8 mouse cellular contexts compared by ENCODE assay signal in the genomic region with DNA sequence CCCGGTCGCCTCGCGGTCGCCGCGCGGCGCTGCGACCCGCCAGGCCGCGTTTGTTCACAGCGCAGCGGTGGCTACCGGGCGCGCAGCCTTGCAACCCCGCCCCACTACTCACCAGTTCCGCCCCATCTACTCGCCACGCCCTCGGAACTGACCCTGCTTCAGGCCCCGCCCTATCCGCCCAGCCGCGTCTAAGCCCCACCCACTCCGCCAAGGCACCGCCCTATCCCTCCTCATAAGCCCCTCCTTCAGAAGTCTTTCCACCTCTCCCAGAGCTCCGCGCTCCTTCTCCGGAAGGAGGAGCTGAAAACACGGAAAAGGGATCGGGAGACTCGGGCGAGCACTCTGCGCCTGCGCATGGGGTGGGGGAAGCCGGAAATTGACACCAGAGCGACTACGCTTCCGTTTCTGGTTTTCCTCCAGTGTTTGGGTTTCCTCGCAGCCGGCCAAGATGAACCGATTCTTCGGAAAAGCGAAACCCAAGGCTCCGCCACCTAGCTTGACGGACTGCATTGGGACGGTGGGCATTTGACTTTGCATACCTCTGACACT. TPM values are rescaled to one million over a fixed set of nuclear protein-coding genes. Genes with fewer than 3 reads are reported as not detected.
DNase-seq lines count a peak whose midpoint lies in the region; ATAC-seq and TF ChIP-seq lines count a peak whose summit lies in the region.

A gene (minus strand): TSS at position 135 of the 549 bp plus-strand sequence.
A gene (plus strand): TSS at position 248 of the 549 bp plus-strand sequence.

- WGBS in cerebellum, adult 2 months, result under 1% methylated on average over 41 of the region's 50 CpGs
- 5% methylated on average over 50 of the region's 50 CpGs for WGBS in forebrain, postnatal 0 days
- 0% methylated on average over 44 of the region's 50 CpGs for WGBS in lung, embryonic 15.5 days

- peaks cover 4 to 8% of the 10 kb centered on the region in 2 experiments; a peak in 3 of 4 replicates for H3K4me1 ChIP-seq in MEL (ENCODE audit: control insufficient read depth in 1 of 2, insufficient read depth in 2 of 2, low read length in 2 of 2)
- no peaks in the 10 kb centered on the region for H3K4me1 ChIP-seq in cerebellum, adult 2 months (ENCODE audit: control insufficient read depth, insufficient read depth, low read length)
- peaks cover 17% of the 10 kb centered on the region for H3K4me1 ChIP-seq in forebrain, postnatal 0 days (ENCODE audit: insufficient read depth)
- peaks cover 20% of the 10 kb centered on the region for H3K4me1 ChIP-seq in lung, embryonic 15.5 days

- no peaks in the 10 kb centered on the region for H3K27me3 ChIP-seq in MEL (ENCODE audit: control insufficient read depth in 1 of 2, insufficient read depth in 2 of 2, low read length in 2 of 2)
- H3K27me3 ChIP-seq in cerebellum, adult 2 months (ENCODE audit: control insufficient read depth, insufficient read depth, low read length), result no peaks in the 10 kb centered on the region
- H3K27me3 ChIP-seq in forebrain, postnatal 0 days (ENCODE audit: insufficient read depth, low read length), result no peaks in the 10 kb centered on the region
- H3K27me3 ChIP-seq in lung, embryonic 15.5 days, result no peaks in the 10 kb centered on the region

- H3K36me3 ChIP-seq in MEL (ENCODE audit: control insufficient read depth in 1 of 2, insufficient read depth in 2 of 2, low read length in 2 of 2), result peaks cover 14 to 19% of the 10 kb centered on the region in 2 experiments
- H3K36me3 ChIP-seq in forebrain, postnatal 0 days (ENCODE audit: insufficient read depth), result peaks cover 27% of the 10 kb centered on the region
- H3K36me3 ChIP-seq in lung, embryonic 15.5 days, result peaks cover 49% of the 10 kb centered on the region

- peaks cover 30% of the 10 kb centered on the region for H3K79me2 ChIP-seq in MEL (ENCODE audit: control insufficient read depth, insufficient read depth, low read length, poor library complexity)

- peak within 1 kb of the TSS; percentile 88 to 96 for H3K4me3 ChIP-seq in MEL (ENCODE audit: control insufficient read depth in 1 of 2, insufficient read depth in 1 of 2, low read depth in 2 of 2, low read length in 2 of 2)
- peak within 1 kb of the TSS; percentile 95 for H3K4me3 ChIP-seq in cerebellum, adult 2 months (replicated peaks; ENCODE audit: insufficient read depth, low read depth, low read length)
- peak within 1 kb of the TSS; percentile 82 for H3K4me3 ChIP-seq in forebrain, postnatal 0 days (ENCODE audit: low read depth, low read length)
- peak within 1 kb of the TSS; percentile 84 for H3K4me3 ChIP-seq in lung, embryonic 15.5 days

- no peak for TF ChIP-seq CTCF in MEL (IDR thresholded peaks at IDR 0.05 in 2 of 3, conservative IDR thresholded peaks at IDR 0.05 in 1 of 3; ENCODE audit: control insufficient read depth in 1 of 3, insufficient read depth in 1 of 3, low read depth in 2 of 3, low read length in 3 of 3, poor library complexity in 1 of 3, severe bottlenecking in 1 of 3)
- no peak for TF ChIP-seq CTCF in cerebellum, adult 2 months (IDR thresholded peaks at IDR 0.05; ENCODE audit: borderline replicate concordance, insufficient read depth, low read depth, low read length)
- TF ChIP-seq CTCF in forebrain, postnatal 0 days (IDR thresholded peaks at IDR 0.05; ENCODE audit: low read depth), result peak; percentile 36

- H3K27ac ChIP-seq in MEL (ENCODE audit: control insufficient read depth, low read depth, low read length), result peak within 1 kb of the TSS; percentile 63
- peak within 1 kb of the TSS; percentile 56 for H3K27ac ChIP-seq in cerebellum, adult 2 months (ENCODE audit: insufficient read depth, low read length)
- peak within 1 kb of the TSS; percentile 74 for H3K27ac ChIP-seq in forebrain, postnatal 0 days (ENCODE audit: low read depth, low read length)
- peak within 1 kb of the TSS; percentile 87 for H3K27ac ChIP-seq in lung, embryonic 15.5 days

- peak; percentile 91 to 99; a peak in 3 of 4 replicates for TF ChIP-seq POLR2A in MEL (IDR thresholded peaks at IDR 0.05; ENCODE audit: control insufficient read depth in 1 of 2, insufficient read depth in 1 of 2, low read depth in 1 of 2, low read length in 2 of 2, poor library complexity in 1 of 2)
- peak; percentile 76 for TF ChIP-seq POLR2A in cerebellum, adult 2 months (IDR thresholded peaks at IDR 0.05; ENCODE audit: borderline replicate concordance, insufficient read depth, low read length)

- H3K9ac ChIP-seq in MEL (ENCODE audit: control insufficient read depth, low read depth, low read length, poor library complexity, severe bottlenecking), result peak within 1 kb of the TSS; percentile 87
- peak within 1 kb of the TSS; percentile 75 for H3K9ac ChIP-seq in forebrain, postnatal 0 days
- peak within 1 kb of the TSS; percentile 87 for H3K9ac ChIP-seq in lung, embryonic 15.5 days

- DNase-seq in MEL (ENCODE audit: low read depth, low spot score), result peak; percentile 99
- peak; percentile 99 for DNase-seq in cerebellum, adult 2 months
- peak; percentile 99 for DNase-seq in forebrain, postnatal 0 days
- DNase-seq in heart, postnatal 4 days, result peak; percentile 100
- DNase-seq in layer of hippocampus, adult 8-10 months (ENCODE audit: low spot score in 2 of 2), result peak; percentile 96 to 98
- DNase-seq in ovary, adult 18-20 months (ENCODE audit: low spot score), result peak; percentile 99
- peak; percentile 98 for DNase-seq in thymus, postnatal 0 days (ENCODE audit: low spot score)

- no peak for TF ChIP-seq RAD21 in MEL (IDR thresholded peaks at IDR 0.05; ENCODE audit: low read depth, low read length)

- H3K9me3 ChIP-seq in MEL (replicated peaks; ENCODE audit: insufficient read depth, low read length), result no peaks in the 10 kb centered on the region
- no peaks in the 10 kb centered on the region for H3K9me3 ChIP-seq in forebrain, postnatal 0 days (ENCODE audit: low read length)
- H3K9me3 ChIP-seq in lung, embryonic 15.5 days, result no peaks in the 10 kb centered on the region

- ATAC-seq in forebrain, postnatal 0 days, result peak; percentile 98
- ATAC-seq in lung, embryonic 15.5 days (ENCODE audit: borderline replicate concordance, extremely low read depth, low FRiP score, low TSS enrichment), result peak; percentile 99

- no peak; a peak in 1 of 4 replicates for TF ChIP-seq EP300 in MEL (IDR thresholded peaks at IDR 0.05; ENCODE audit: low read depth in 1 of 2, low read length in 2 of 2)

- peak within 1 kb of the TSS; percentile 79 for H3K4me2 ChIP-seq in forebrain, postnatal 0 days (ENCODE audit: low read depth)
- H3K4me2 ChIP-seq in lung, embryonic 15.5 days, result peak within 1 kb of the TSS; percentile 69

TF ChIP-seq in MEL, 35 proteins besides CTCF, POLR2A, EP300 and RAD21 (continues in another document):
- TF ChIP-seq POLR2AphosphoS2 (IDR thresholded peaks at IDR 0.05; ENCODE audit: low read length) (peak; percentile 58), KAT2A (conservative IDR thresholded peaks at IDR 0.05; ENCODE audit: low read depth, low read length) (peak; percentile 58; the same call in 1 of the 2 replicates), TBP (IDR thresholded peaks at IDR 0.05; ENCODE audit: low read depth, low read length) (peak; percentile 64), POLR2AphosphoS5 (IDR thresholded peaks at IDR 0.05; ENCODE audit: borderline replicate concordance, low read depth, low read length) (no peak), MEF2A (IDR thresholded peaks at IDR 0.05; ENCODE audit: extremely low read depth, insufficient replicate concordance, low read depth, low read length, poor library complexity, severe bottlenecking) (no peak), RCOR1 (IDR thresholded peaks at IDR 0.05; ENCODE audit: low read depth, low read length) (peak; percentile 58; the same call in 1 of the 2 replicates), TCF12 (IDR thresholded peaks at IDR 0.05; ENCODE audit: low read depth, low read length) (peak; percentile 48), NELFE (IDR thresholded peaks at IDR 0.05; ENCODE audit: low read depth, low read length) (peak; percentile 90), SMC3 (IDR thresholded peaks at IDR 0.05; ENCODE audit: low read depth, low read length) (no peak), ZKSCAN1 (IDR thresholded peaks at IDR 0.05; ENCODE audit: low read depth, low read length) (no peak), SIN3A (IDR thresholded peaks at IDR 0.05; ENCODE audit: low read length) (peak; percentile 94), MAX (IDR thresholded peaks at IDR 0.05; ENCODE audit: low read length) (no peak), NRF1 (IDR thresholded peaks at IDR 0.05; ENCODE audit: insufficient read depth, low read depth, low read length, poor library complexity, severe bottlenecking) (peak; percentile 99), GATA1 (IDR thresholded peaks at IDR 0.05; ENCODE audit: low read depth, low read length) (no peak), MYC (IDR thresholded peaks at IDR 0.05; ENCODE audit: low read depth, low read length) (no peak), JUND (IDR thresholded peaks at IDR 0.05; ENCODE audit: low read depth, low read length) (no peak), MYB (IDR thresholded peaks at IDR 0.05; ENCODE audit: low read depth, low read length) (no peak)

RNA-seq across cellular contexts. Expression of the first gene that starts in this region (rescaled TPM):
- total RNA-seq in MEL (2012; rRNA removed), result 175 and 194 TPM in 2 replicates
- polyA plus RNA-seq in MEL (2012; ENCODE audit: insufficient read depth in 1 of 2, insufficient read length in 2 of 2, low read depth in 1 of 2, low replicate concordance in 2 of 2, missing spikeins in 1 of 2), result 100 to 1,000 TPM in 1 of 2 experiments, not detected in 1; 235 TPM
- polyA plus RNA-seq in cerebellum, adult 2 months (2012; rRNA removed), result 143 and 159 TPM in 2 replicates
- total RNA-seq in forebrain, postnatal 0 days (2014; rRNA removed), result 116 and 174 TPM in 2 replicates
- 201 and 203 TPM in 2 replicates for polyA plus RNA-seq in forebrain, postnatal 0 days (2015; fragmentation: Nextera tagmentation; extraction: Ambion mirVana)
- total RNA-seq in heart, postnatal 4 days (2021), result 100 to 1,000 TPM; 196 to 204 TPM
- 100 to 1,000 TPM; 134 to 161 (median 142) TPM for total RNA-seq in layer of hippocampus, adult 8-10 months (2022)
- 207 and 208 TPM in 2 replicates for polyA plus RNA-seq in lung, embryonic 15.5 days (2015; fragmentation: Nextera tagmentation; extraction: Ambion mirVana)
- 185 and 190 TPM in 2 replicates for polyA plus RNA-seq in thymus, postnatal 0 days (2015; fragmentation: Nextera tagmentation; extraction: Ambion mirVana)

RNA-seq across cellular contexts. Expression of the second gene that starts in this region (rescaled TPM):
- total RNA-seq in MEL (2012; rRNA removed), result 38.5 and 39.1 TPM in 2 replicates
- 10 to 100 TPM in 1 of 2 experiments, not detected in 1; 34.7 TPM for polyA plus RNA-seq in MEL (2012; ENCODE audit: insufficient read depth in 1 of 2, insufficient read length in 2 of 2, low read depth in 1 of 2, low replicate concordance in 2 of 2, missing spikeins in 1 of 2)
- polyA plus RNA-seq in cerebellum, adult 2 months (2012; rRNA removed), result 118 and 125 TPM in 2 replicates
- 94.8 and 101 TPM in 2 replicates for total RNA-seq in forebrain, postnatal 0 days (2014; rRNA removed)
- 146 and 149 TPM in 2 replicates for polyA plus RNA-seq in forebrain, postnatal 0 days (2015; fragmentation: Nextera tagmentation; extraction: Ambion mirVana)
- total RNA-seq in heart, postnatal 4 days (2021), result 10 to 100 TPM; 37.9 to 38.5 TPM
- total RNA-seq in layer of hippocampus, adult 8-10 months (2022), result 10 to 100 TPM; 67.5 to 80.0 (median 74.2) TPM
- polyA plus RNA-seq in lung, embryonic 15.5 days (2015; fragmentation: Nextera tagmentation; extraction: Ambion mirVana), result 105 and 112 TPM in 2 replicates
- 131 and 141 TPM in 2 replicates for polyA plus RNA-seq in thymus, postnatal 0 days (2015; fragmentation: Nextera tagmentation; extraction: Ambion mirVana)

Comparison
In these comparisons a context has a peak if more than half of its experiments do, and no peak if none do; other contexts are left out.
1. Peak in every context shown above with its lines: DNase-seq, ATAC-seq, H3K4me3 ChIP-seq and H3K27ac ChIP-seq.